Mouse (Mus musculus): ENCODE measurements around the gene Itih5. TPM values are rescaled to one million over a fixed set of nuclear protein-coding genes. Genes with fewer than 3 reads are reported as not detected.

Gene Itih5
- polyA plus RNA-seq, 1 experiment, result 2.0 TPM

DNA sequence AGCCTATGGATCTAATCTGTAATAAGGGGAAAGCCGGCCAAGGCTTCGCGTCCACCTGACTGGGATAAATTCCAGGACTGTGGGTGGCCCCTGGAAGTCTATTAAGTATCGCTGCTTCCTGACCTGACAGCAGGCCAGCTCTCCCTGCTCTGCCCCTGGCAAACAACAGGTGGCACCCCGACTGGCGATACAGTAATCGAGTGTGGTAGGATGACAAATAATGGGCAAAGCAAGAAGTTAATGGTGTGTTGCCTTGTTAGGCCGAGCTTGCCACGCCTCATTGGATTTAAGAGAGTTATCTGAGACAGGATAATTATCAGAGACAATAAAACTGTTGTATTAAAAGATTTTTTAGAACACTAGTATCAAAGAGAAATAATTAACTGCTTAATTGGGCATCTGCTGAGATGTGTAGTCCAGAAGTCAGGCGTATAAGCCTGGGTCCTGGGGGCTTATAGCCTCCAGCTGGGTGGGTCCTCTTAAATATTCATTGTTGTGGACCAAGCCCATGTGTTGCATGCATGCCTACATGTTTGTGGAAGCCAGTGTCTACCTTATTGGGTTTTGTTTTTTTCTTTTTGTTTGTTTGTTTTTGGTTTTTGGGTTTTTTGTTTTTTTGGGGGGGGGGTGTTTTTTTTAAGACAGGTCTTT lies 140.3 kb downstream of the Itih5 start:
- peaks cover 3% of the 10 kb centered on the region; the same call in 1 of the 2 replicates for H3K4me1 ChIP-seq (ENCODE audit: control insufficient read depth, insufficient read depth, low read length)
- no peaks in the 10 kb centered on the region for H3K36me3 ChIP-seq (ENCODE audit: control insufficient read depth, insufficient read depth, low read length)
- no peaks in the 10 kb centered on the region for H3K27me3 ChIP-seq (ENCODE audit: control insufficient read depth, insufficient read depth, low read length)
- no peak overlapping the region for H3K4me3 ChIP-seq (ENCODE audit: control insufficient read depth, low read depth, low read length)
- no peak overlapping the region for H3K27ac ChIP-seq (ENCODE audit: control insufficient read depth, insufficient read depth, low read depth, low read length)
- TF ChIP-seq CTCF (IDR thresholded peaks at IDR 0.05; ENCODE audit: control insufficient read depth, insufficient read depth, insufficient replicate concordance, low read depth, low read length) (no peak), POLR2A (IDR thresholded peaks at IDR 0.05; ENCODE audit: control insufficient read depth, low read depth, low read length) (no peak)

DNA sequence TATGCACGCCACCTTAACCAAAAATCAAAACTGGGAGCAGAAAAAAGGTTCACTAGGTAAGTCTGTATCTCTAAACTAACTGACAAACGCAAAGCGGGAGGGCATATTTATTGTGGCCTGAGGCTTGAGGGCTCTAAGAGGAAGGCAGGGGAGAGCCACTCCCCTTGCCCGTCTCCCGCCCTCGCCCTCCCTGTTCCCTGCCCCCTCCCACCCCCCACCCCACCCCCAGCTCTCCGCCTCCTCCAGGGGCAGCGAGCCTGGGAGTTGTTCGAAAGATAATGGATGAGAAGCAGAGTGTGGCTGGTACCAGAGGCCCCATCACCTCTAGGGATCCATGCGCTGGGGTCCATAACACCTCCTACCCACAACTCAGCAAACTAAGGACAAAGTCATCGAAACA lies 142.5 kb downstream of the Itih5 start:
- Histone ChIP-seq H3K36me3 (ENCODE audit: control insufficient read depth, insufficient read depth, low read length) (no peaks in the 10 kb centered on the region), H3K4me1 (ENCODE audit: control insufficient read depth, insufficient read depth, low read length) (peaks cover 7% of the 10 kb centered on the region), H3K27me3 (ENCODE audit: control insufficient read depth, insufficient read depth, low read length) (no peaks in the 10 kb centered on the region), H3K4me3 (ENCODE audit: control insufficient read depth, low read depth, low read length) (no peak overlapping the region), H3K27ac (ENCODE audit: control insufficient read depth, insufficient read depth, low read depth, low read length) (no peak overlapping the region)
- TF ChIP-seq POLR2A (IDR thresholded peaks at IDR 0.05; ENCODE audit: control insufficient read depth, low read depth, low read length) (no peak), CTCF (IDR thresholded peaks at IDR 0.05; ENCODE audit: control insufficient read depth, insufficient read depth, insufficient replicate concordance, low read depth, low read length) (no peak)

DNA sequence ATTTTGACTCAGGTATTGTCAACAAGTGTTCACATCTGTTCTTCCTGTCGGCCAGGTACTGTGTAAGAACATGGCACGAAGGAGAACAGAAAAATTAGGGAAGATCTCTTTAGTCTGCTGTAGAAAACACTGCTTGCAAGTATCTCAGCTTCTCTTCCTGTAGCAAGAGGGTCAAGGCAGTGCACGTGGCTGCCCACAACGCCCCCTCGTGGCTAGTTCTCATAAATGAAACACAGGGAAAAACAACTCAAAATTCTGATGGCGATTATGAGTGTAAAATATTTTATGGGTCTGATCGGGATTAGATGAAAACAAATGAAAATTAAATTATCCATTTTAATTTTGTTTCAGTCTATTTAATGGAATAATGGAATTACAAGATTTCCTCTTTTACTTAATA lies 146.9 kb downstream of the Itih5 start:
- Histone ChIP-seq H3K4me1 (ENCODE audit: control insufficient read depth, insufficient read depth, low read length) (peaks cover 8% of the 10 kb centered on the region), H3K27ac (ENCODE audit: control insufficient read depth, insufficient read depth, low read depth, low read length) (no peak overlapping the region), H3K27me3 (ENCODE audit: control insufficient read depth, insufficient read depth, low read length) (no peaks in the 10 kb centered on the region), H3K36me3 (ENCODE audit: control insufficient read depth, insufficient read depth, low read length) (no peaks in the 10 kb centered on the region), H3K4me3 (ENCODE audit: control insufficient read depth, low read depth, low read length) (no peak overlapping the region)
- TF ChIP-seq CTCF (IDR thresholded peaks at IDR 0.05; ENCODE audit: control insufficient read depth, insufficient read depth, insufficient replicate concordance, low read depth, low read length) (peak; percentile 55; the same call in 1 of the 2 replicates), POLR2A (IDR thresholded peaks at IDR 0.05; ENCODE audit: control insufficient read depth, low read depth, low read length) (no peak)

DNA sequence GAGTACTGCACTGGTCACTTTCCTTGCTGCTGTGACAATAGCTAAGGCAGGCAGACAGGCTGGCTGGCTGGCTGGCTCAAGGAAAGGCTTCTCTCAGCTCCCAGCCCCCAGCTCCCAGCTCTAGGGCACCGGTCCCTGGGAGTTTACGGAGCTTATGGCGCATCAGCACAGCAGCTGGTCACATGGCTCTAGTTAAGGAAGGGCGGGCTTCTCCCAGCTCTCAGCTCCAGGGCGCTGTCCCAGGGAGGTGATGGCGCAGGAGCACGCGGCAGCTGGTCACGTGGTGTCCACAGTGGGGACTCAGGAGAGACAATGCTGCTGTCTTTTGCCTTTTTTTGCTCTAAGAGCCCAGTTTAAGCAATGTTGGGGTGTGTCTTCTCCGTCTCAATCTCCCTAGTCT lies 147.4 kb downstream of the Itih5 start:
- Histone ChIP-seq H3K27me3 (ENCODE audit: control insufficient read depth, insufficient read depth, low read length) (no peaks in the 10 kb centered on the region), H3K4me1 (ENCODE audit: control insufficient read depth, insufficient read depth, low read length) (peaks cover 8% of the 10 kb centered on the region), H3K4me3 (ENCODE audit: control insufficient read depth, low read depth, low read length) (peak overlapping the region; percentile 31), H3K27ac (ENCODE audit: control insufficient read depth, insufficient read depth, low read depth, low read length) (no peak overlapping the region), H3K36me3 (ENCODE audit: control insufficient read depth, insufficient read depth, low read length) (no peaks in the 10 kb centered on the region)
- TF ChIP-seq POLR2A (IDR thresholded peaks at IDR 0.05; ENCODE audit: control insufficient read depth, low read depth, low read length) (no peak), CTCF (IDR thresholded peaks at IDR 0.05; ENCODE audit: control insufficient read depth, insufficient read depth, insufficient replicate concordance, low read depth, low read length) (no peak)

DNA sequence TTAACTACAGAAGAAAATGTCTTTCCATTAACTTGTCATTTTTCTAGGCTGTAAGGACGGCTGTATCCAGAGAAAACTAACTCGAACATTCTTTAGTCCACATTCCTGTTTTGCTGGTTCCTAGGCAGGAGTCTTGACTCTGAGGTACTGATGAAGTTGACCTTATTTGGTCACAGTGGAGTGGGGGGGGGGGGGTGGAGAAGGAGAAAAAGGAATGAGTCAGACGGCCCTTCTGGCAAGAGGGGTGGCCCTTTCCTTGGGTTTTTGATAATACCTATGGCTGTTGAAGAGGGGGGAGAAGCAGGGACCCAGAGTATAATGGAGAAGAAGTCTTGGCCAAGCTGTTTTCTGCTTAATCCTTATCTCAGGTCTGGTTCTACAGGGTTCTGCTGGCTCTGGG lies 148.0 kb downstream of the Itih5 start:
- Histone ChIP-seq H3K36me3 (ENCODE audit: control insufficient read depth, insufficient read depth, low read length) (no peaks in the 10 kb centered on the region), H3K27me3 (ENCODE audit: control insufficient read depth, insufficient read depth, low read length) (no peaks in the 10 kb centered on the region), H3K4me3 (ENCODE audit: control insufficient read depth, low read depth, low read length) (no peak overlapping the region), H3K27ac (ENCODE audit: control insufficient read depth, insufficient read depth, low read depth, low read length) (no peak overlapping the region), H3K4me1 (ENCODE audit: control insufficient read depth, insufficient read depth, low read length) (peaks cover 8% of the 10 kb centered on the region)
- no peak for TF ChIP-seq CTCF (IDR thresholded peaks at IDR 0.05; ENCODE audit: control insufficient read depth, insufficient read depth, insufficient replicate concordance, low read depth, low read length)

DNA sequence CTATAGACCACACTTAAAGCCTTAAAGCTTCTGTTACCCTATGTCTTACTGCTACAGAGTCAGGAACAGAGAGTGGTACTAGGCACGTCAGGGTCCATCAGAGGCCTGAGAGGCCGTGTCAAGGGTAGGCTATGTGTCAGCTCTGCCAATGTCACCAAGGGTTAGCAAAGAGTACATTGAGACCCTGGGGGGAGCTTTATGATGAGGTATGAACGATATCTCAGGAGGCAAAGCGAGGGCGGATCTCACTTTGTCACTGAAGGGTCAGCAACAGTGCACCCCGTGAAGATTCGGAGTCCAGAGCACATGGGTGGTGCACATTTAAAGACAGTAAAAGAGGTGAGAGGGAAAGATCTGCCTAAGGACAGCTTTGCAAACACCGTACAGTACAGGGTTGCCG lies 148.6 kb downstream of the Itih5 start:
- H3K4me3 ChIP-seq (ENCODE audit: control insufficient read depth, low read depth, low read length), result no peak overlapping the region
- no peak overlapping the region for H3K27ac ChIP-seq (ENCODE audit: control insufficient read depth, insufficient read depth, low read depth, low read length)
- H3K36me3 ChIP-seq (ENCODE audit: control insufficient read depth, insufficient read depth, low read length), result no peaks in the 10 kb centered on the region
- peaks cover 8% of the 10 kb centered on the region for H3K4me1 ChIP-seq (ENCODE audit: control insufficient read depth, insufficient read depth, low read length)
- H3K27me3 ChIP-seq (ENCODE audit: control insufficient read depth, insufficient read depth, low read length), result no peaks in the 10 kb centered on the region
- no peak for TF ChIP-seq POLR2A (IDR thresholded peaks at IDR 0.05; ENCODE audit: control insufficient read depth, low read depth, low read length)
- TF ChIP-seq CTCF (IDR thresholded peaks at IDR 0.05; ENCODE audit: control insufficient read depth, insufficient read depth, insufficient replicate concordance, low read depth, low read length), result no peak

DNA sequence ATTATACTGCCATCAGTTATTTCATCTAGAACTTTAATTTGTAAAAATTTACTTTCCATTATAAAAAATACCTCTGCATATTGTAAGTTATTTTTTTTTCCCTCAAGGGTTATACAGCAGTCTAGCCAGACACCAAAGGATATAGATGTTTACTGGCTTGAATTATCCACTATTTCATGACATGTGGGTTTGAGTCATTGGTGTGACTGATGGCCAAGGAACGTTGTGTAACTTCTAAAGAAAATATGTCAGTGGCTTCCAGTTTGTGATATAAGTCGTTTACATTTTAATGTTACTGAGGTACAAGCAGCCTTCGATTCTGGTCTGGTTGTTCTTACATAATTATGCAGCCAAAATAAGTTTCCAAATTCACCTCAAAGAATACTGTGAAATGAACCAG lies 151.5 kb downstream of the Itih5 start:
- Histone ChIP-seq H3K27me3 (ENCODE audit: control insufficient read depth, insufficient read depth, low read length) (no peaks in the 10 kb centered on the region), H3K4me3 (ENCODE audit: control insufficient read depth, low read depth, low read length) (no peak overlapping the region), H3K36me3 (ENCODE audit: control insufficient read depth, insufficient read depth, low read length) (no peaks in the 10 kb centered on the region), H3K27ac (ENCODE audit: control insufficient read depth, insufficient read depth, low read depth, low read length) (no peak overlapping the region), H3K4me1 (ENCODE audit: control insufficient read depth, insufficient read depth, low read length) (peaks cover 6% of the 10 kb centered on the region)
- TF ChIP-seq POLR2A (IDR thresholded peaks at IDR 0.05; ENCODE audit: control insufficient read depth, low read depth, low read length) (no peak), CTCF (IDR thresholded peaks at IDR 0.05; ENCODE audit: control insufficient read depth, insufficient read depth, insufficient replicate concordance, low read depth, low read length) (no peak)

Other genes with a start within 250 kb of the Itih5 start
- gene Taf3, start 105.0 kb upstream of the Itih5 start, polyA plus RNA-seq (2012; rRNA removed), result 9.1 and 10.5 TPM in 2 replicates
- gene Atp5c1, start 73.1 kb upstream of the Itih5 start, polyA plus RNA-seq (2012; rRNA removed), result 154 and 178 TPM in 2 replicates
- gene Kin, start 73.0 kb upstream of the Itih5 start, polyA plus RNA-seq (2012; rRNA removed), result 1.7 and 2.0 TPM in 2 replicates
- 6.1 and 7.9 TPM in 2 replicates for gene Itih2, start 22.2 kb upstream of the Itih5 start, polyA plus RNA-seq (2012; rRNA removed)
- 12.9 and 15.2 TPM in 2 replicates for gene Sfmbt2, start 216.9 kb downstream of the Itih5 start, polyA plus RNA-seq (2012; rRNA removed)

Measured in testis, adult 2 months (tissue).